Mouse (Mus musculus): Measurements from ENCODE around the gene Atp6v1b1.

GRCm38 (mm10) chr6:83695731-83696130 is 47.1 kb upstream of the Atp6v1b1 start:
- no peak for TF ChIP-seq POLR2A (IDR thresholded peaks at IDR 0.05; ENCODE audit: borderline replicate concordance, control insufficient read depth, low read depth, low read length)
- TF ChIP-seq CTCF (IDR thresholded peaks at IDR 0.05; ENCODE audit: control insufficient read depth, insufficient read depth, low read length) = no peak

Data from bone marrow, adult 2 months (tissue).